Mouse (Mus musculus): ENCODE measurements at regions not wholly inside any gene's neighbourhood (a gene's known extent, or its start where the extent isn't known, plus 50 kb on each side); places are given as distances from the start of the nearest gene placed in this dataset.

DNA sequence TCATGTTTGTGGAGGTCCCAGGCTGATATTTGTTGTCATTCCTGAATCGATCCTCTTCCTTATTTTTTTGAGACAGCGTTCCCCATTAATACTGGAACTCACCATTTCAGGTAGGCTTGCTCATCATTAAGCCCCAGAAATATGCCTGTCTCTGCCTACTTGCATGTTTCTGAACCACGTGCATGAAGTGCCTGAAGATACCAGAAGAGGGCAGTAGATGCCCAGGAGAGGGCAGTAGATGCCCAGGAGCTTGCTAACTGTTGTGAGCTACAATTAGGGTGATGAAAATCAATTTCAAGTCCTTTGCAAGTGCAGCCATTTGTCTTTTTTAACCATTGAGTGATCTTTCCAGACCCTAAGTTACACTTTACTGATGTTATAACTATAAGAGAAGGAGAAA, 871.6 kb upstream of the Ddx18 start:
- no peak for ATAC-seq (ENCODE audit: low FRiP score, low TSS enrichment)
- WGBS, result 65% methylated on average over 3 of the region's 3 CpGs
- H3K36me3 ChIP-seq (ENCODE audit: insufficient read depth, low read length), result no peaks in the 10 kb centered on the region
- no peaks in the 10 kb centered on the region for H3K9me3 ChIP-seq (ENCODE audit: low read length)
- no peak overlapping the region for H3K4me3 ChIP-seq (ENCODE audit: low read length)
- no peaks in the 10 kb centered on the region for H3K27me3 ChIP-seq (ENCODE audit: insufficient read depth, low read length)
- no peak overlapping the region for H3K4me2 ChIP-seq (replicated peaks; ENCODE audit: low read depth, low read length)
- H3K9ac ChIP-seq (replicated peaks; ENCODE audit: low read length), result no peak overlapping the region
- H3K27ac ChIP-seq (ENCODE audit: low read length), result no peak overlapping the region
- no peaks in the 10 kb centered on the region for H3K4me1 ChIP-seq (ENCODE audit: insufficient read depth, low read length)

DNA sequence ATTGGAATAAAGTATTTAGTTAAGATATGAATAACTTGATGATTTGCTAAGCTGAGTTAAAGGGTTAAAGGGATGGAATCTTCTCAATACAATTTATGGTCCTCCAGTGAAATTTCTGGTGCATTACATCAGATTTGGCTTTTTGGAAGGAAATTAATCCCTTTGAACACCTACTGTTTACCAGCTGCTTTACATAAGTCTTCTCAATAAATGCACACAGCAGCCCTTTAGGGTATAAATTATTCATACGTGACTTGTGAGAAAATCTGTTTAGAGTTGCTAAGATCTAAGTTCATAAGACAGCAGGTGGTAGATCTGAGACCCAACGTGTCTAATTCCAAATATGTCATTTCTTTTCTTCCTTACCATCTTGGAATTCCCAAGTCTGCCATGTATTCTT, 855.7 kb upstream of the Ddx18 start:
- WGBS, result 70% methylated on average over 2 of the region's 2 CpGs
- no peak overlapping the region for H3K4me3 ChIP-seq (ENCODE audit: low read length)

DNA sequence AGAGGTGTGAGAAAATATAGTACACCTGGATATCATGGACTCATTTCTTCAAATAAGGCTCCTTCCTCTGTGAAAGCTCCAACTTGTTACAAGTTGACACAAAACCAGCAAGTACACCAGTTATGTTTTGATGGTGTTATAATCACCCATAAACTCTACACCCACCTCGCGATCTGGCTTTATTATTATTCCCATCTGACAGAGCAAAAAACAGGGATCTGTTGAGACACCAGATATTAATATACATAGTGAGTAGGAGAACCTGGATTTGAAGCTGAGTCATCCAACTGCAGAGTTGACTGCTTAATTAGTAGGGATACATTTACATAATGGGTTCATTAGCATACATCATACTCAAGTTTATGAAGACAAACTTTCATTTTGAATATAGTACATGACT, 828.6 kb upstream of the Ddx18 start:
- Histone ChIP-seq H3K4me2 (replicated peaks; ENCODE audit: low read depth, low read length) (no peak overlapping the region), H3K9me3 (ENCODE audit: low read length) (no peaks in the 10 kb centered on the region), H3K4me1 (ENCODE audit: insufficient read depth, low read length) (no peaks in the 10 kb centered on the region), H3K9ac (replicated peaks; ENCODE audit: low read length) (no peak overlapping the region), H3K36me3 (ENCODE audit: insufficient read depth, low read length) (no peaks in the 10 kb centered on the region), H3K4me3 (ENCODE audit: low read length) (no peak overlapping the region), H3K27me3 (ENCODE audit: insufficient read depth, low read length) (no peaks in the 10 kb centered on the region), H3K27ac (ENCODE audit: low read length) (no peak overlapping the region)
- WGBS, result 95% methylated on average over 2 of the region's 2 CpGs
- no peak for ATAC-seq (ENCODE audit: low FRiP score, low TSS enrichment)

More for the DNA sequence above, 855.7 kb upstream of the Ddx18 start:
- H3K36me3 ChIP-seq (ENCODE audit: insufficient read depth, low read length), result no peaks in the 10 kb centered on the region
- H3K27ac ChIP-seq (ENCODE audit: low read length), result no peak overlapping the region
- no peak overlapping the region for H3K4me2 ChIP-seq (replicated peaks; ENCODE audit: low read depth, low read length)
- no peaks in the 10 kb centered on the region for H3K27me3 ChIP-seq (ENCODE audit: insufficient read depth, low read length)
- ATAC-seq (ENCODE audit: low FRiP score, low TSS enrichment), result no peak
- H3K4me1 ChIP-seq (ENCODE audit: insufficient read depth, low read length), result no peaks in the 10 kb centered on the region
- no peaks in the 10 kb centered on the region for H3K9me3 ChIP-seq (ENCODE audit: low read length)
- no peak overlapping the region for H3K9ac ChIP-seq (replicated peaks; ENCODE audit: low read length)

DNA sequence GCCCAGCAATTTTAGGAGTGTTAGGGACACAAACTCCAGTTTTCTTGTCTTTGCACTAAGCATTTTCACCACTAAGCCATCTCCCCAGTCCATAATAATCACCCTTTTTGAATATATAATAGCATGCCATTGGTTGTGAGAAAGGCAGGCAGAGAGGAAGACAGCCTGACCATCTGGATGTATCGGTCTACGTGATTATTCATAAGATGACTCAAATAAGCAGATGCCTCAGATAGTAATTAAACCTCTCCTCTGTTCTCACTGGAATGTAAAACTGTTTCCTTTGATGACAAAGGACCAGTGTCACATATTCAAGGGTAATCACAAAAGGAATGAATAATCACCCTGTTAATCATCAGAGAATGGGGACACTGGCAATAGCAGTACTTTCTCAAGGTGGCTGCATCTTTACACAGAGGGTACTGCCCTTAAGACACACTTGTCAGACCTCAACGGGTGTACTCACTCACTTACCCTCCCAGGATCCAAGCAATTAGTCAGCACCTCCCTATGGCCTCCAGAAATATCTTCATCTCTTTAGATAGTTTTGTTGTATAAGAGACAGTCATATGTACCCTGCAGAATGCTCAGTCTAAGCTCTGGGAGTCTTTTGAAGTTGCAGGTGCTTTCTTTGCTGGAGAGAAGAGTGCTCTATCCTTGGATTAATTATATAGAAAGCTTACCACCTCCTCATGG, 826.0 kb upstream of the Ddx18 start:
- Histone ChIP-seq H3K27ac (ENCODE audit: low read length) (no peak overlapping the region), H3K9me3 (ENCODE audit: low read length) (no peaks in the 10 kb centered on the region), H3K36me3 (ENCODE audit: insufficient read depth, low read length) (no peaks in the 10 kb centered on the region), H3K4me1 (ENCODE audit: insufficient read depth, low read length) (no peaks in the 10 kb centered on the region), H3K9ac (replicated peaks; ENCODE audit: low read length) (no peak overlapping the region), H3K4me3 (ENCODE audit: low read length) (no peak overlapping the region), H3K4me2 (replicated peaks; ENCODE audit: low read depth, low read length) (no peak overlapping the region), H3K27me3 (ENCODE audit: insufficient read depth, low read length) (no peaks in the 10 kb centered on the region)
- no peak for ATAC-seq (ENCODE audit: low FRiP score, low TSS enrichment)
- 51% methylated on average over 3 of the region's 3 CpGs for WGBS

DNA sequence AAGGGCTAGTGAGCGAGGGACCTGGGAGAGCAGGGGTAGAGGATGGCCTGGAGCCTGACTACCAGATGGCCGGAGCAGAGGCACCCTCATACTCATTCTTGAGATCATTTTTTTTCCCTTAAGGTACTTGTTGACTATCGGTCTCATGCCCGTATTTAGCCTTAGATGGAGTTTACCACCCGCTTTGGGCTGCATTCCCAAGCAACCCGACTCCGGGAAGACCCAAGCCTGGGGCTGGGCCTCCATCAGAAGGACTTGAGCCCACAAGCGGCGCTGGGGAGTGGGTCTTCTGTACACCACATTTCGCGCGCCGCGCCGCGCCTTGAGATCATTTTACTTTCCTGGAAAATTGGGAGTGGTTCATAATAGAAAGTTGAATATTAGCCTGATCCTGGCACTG, 789.2 kb upstream of the Ddx18 start:
- H3K4me2 ChIP-seq (replicated peaks; ENCODE audit: low read depth, low read length), result no peak overlapping the region
- H3K27me3 ChIP-seq (ENCODE audit: insufficient read depth, low read length), result no peaks in the 10 kb centered on the region
- no peak overlapping the region for H3K4me3 ChIP-seq (ENCODE audit: low read length)
- peak; percentile 89; the same call in 1 of the 2 replicates for ATAC-seq (ENCODE audit: low FRiP score, low TSS enrichment)
- H3K27ac ChIP-seq (ENCODE audit: low read length), result no peak overlapping the region
- no peaks in the 10 kb centered on the region for H3K9me3 ChIP-seq (ENCODE audit: low read length)
- no peak overlapping the region for H3K9ac ChIP-seq (replicated peaks; ENCODE audit: low read length)
- 92% methylated on average over 15 of the region's 16 CpGs for WGBS
- H3K4me1 ChIP-seq (ENCODE audit: insufficient read depth, low read length), result no peaks in the 10 kb centered on the region
- no peaks in the 10 kb centered on the region for H3K36me3 ChIP-seq (ENCODE audit: insufficient read depth, low read length)

DNA sequence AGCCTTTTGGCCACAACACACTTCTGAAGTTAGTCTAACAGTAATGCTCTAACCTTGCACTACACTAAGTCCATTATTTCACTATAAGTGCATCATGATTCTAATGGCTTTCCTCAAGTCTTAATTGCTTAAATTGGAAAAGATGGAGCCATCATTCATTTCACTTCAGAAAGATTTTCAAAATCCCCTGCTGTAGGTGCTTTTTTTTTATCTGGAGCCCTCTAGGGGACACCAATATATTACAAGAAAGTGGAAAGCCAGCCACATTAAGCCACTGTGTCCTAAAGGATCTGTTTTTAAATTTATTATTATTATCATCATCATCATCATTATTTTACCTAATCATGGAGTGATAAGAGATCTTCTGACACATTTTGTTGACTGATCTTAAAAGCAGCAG, 783.7 kb upstream of the Ddx18 start:
- no peak overlapping the region for H3K27ac ChIP-seq (ENCODE audit: low read length)
- no peak overlapping the region for H3K4me2 ChIP-seq (replicated peaks; ENCODE audit: low read depth, low read length)
- no peaks in the 10 kb centered on the region for H3K27me3 ChIP-seq (ENCODE audit: insufficient read depth, low read length)
- no peak overlapping the region for H3K9ac ChIP-seq (replicated peaks; ENCODE audit: low read length)
- ATAC-seq (ENCODE audit: low FRiP score, low TSS enrichment), result no peak
- H3K4me1 ChIP-seq (ENCODE audit: insufficient read depth, low read length), result no peaks in the 10 kb centered on the region
- H3K36me3 ChIP-seq (ENCODE audit: insufficient read depth, low read length), result no peaks in the 10 kb centered on the region
- H3K4me3 ChIP-seq (ENCODE audit: low read length), result no peak overlapping the region
- H3K9me3 ChIP-seq (ENCODE audit: low read length), result no peaks in the 10 kb centered on the region

DNA sequence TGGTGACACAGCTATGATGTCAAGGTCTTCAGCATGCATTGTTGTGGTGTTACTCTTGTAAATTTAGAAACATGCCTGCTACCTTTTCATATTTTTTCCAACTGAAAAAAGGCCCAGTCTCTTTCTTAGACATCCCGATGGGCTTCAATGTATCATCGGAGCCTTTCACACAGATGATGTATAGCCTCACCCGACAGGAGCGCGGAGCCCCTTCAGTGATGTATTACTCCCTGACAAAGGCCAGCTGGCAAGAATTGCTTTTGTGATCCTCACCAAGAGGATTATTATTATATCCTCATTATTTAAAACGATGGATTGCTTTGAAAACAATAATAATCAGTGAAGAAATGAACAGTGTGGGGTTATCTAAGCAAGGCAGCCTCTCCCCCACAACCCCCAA, 765.5 kb upstream of the Ddx18 start:
- H3K9ac ChIP-seq (replicated peaks; ENCODE audit: low read length), result no peak overlapping the region
- no peak overlapping the region for H3K27ac ChIP-seq (ENCODE audit: low read length)
- no peak for ATAC-seq (ENCODE audit: low FRiP score, low TSS enrichment)
- H3K27me3 ChIP-seq (ENCODE audit: insufficient read depth, low read length), result no peaks in the 10 kb centered on the region
- WGBS, result 29% methylated on average over 6 of the region's 6 CpGs
- no peaks in the 10 kb centered on the region for H3K9me3 ChIP-seq (ENCODE audit: low read length)
- H3K4me1 ChIP-seq (ENCODE audit: insufficient read depth, low read length), result no peaks in the 10 kb centered on the region
- no peak overlapping the region for H3K4me3 ChIP-seq (ENCODE audit: low read length)
- no peaks in the 10 kb centered on the region for H3K36me3 ChIP-seq (ENCODE audit: insufficient read depth, low read length)
- H3K4me2 ChIP-seq (replicated peaks; ENCODE audit: low read depth, low read length), result no peak overlapping the region

DNA sequence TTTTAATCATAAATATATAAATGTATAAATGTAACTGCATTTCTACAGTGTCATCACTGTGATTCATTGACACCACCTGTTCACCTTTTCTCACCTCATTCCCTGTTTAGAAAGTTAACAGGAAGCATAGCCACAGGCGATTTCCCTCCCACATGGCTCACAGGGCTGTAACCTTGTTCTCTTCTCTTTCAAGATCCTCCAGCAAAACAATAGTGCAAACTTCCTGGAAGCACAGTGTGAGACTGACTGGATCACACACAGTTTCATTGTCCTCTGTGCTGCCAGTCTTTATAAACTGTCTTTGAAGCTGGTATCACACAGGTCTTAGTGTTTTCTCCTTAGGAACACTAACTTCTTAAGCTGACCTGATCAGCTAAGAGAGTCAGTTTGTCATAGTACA, 760.5 kb upstream of the Ddx18 start:
- no peaks in the 10 kb centered on the region for H3K36me3 ChIP-seq (ENCODE audit: insufficient read depth, low read length)
- no peaks in the 10 kb centered on the region for H3K4me1 ChIP-seq (ENCODE audit: insufficient read depth, low read length)
- ATAC-seq (ENCODE audit: low FRiP score, low TSS enrichment), result no peak

More for the DNA sequence above, 760.5 kb upstream of the Ddx18 start:
- Histone ChIP-seq H3K9me3 (ENCODE audit: low read length) (no peaks in the 10 kb centered on the region), H3K4me3 (ENCODE audit: low read length) (no peak overlapping the region), H3K27ac (ENCODE audit: low read length) (no peak overlapping the region), H3K9ac (replicated peaks; ENCODE audit: low read length) (no peak overlapping the region), H3K4me2 (replicated peaks; ENCODE audit: low read depth, low read length) (no peak overlapping the region), H3K27me3 (ENCODE audit: insufficient read depth, low read length) (no peaks in the 10 kb centered on the region)
- WGBS, result 23% methylated on average over 1 of the region's 1 CpGs
